Mouse (Mus musculus): ENCODE measurements around the gene Anxa4.

Gene Anxa4

DNA sequence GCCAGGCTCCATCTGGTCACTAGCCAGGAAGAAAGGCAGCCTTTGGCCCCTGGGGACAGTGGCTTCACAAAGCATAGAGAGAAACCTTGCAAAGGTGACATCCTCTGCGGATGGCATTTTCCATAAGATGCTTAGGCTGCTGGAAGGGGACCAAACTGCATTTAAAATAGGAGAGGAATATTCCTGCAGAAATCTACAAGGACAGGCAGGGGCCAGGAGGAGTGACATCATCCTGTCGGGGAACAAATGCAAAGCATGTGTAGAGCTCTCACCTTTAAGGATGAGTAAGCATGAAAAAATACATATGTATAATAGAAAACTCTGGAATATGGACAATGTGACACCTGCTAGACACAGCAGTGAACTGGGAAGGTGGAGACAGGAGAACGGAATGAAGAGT lies 7.1 kb upstream of the Anxa4 start:
- DNase-seq: no peak

DNA sequence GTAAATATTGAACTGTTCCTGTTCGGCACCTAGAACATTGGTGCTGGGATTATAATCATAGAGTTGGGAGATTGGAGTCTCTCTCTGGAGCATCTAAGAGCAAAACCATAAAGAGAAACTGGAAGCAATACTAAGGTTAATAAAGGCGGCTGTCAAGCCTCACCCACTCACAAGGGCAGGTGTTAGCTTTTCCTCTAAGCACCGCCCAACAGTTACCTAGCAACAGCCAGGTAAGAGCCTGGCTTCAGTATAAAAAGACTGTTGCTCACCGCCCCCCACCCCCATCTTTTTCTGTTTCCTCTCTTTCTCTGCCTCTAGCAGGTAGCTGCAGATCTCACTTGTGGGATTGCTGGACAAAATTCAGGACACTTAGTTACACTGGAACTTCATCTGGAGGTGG lies 4.1 kb upstream of the Anxa4 start:
- DNase-seq: no peak

DNA sequence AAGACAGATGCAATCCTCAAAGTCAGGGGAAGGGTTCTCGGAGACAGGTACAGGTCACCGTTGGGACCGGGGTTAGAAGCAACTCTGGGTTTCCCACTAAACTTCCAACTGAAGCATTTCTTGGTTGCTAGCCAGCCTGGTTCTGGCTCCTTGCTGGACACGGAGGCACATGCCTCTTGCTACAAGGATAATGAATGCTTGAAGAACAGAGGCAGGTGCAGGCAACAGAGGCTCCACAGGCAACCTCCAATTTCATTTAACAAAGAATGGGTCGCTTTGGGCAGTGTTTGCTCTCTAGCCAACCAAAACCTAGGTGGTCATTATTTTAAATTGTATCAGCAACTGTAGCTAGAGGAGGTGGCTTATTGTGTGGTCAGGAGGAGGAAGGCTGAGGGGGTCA lies 573 bp upstream of the Anxa4 start:
- DNase-seq: no peak

DNA sequence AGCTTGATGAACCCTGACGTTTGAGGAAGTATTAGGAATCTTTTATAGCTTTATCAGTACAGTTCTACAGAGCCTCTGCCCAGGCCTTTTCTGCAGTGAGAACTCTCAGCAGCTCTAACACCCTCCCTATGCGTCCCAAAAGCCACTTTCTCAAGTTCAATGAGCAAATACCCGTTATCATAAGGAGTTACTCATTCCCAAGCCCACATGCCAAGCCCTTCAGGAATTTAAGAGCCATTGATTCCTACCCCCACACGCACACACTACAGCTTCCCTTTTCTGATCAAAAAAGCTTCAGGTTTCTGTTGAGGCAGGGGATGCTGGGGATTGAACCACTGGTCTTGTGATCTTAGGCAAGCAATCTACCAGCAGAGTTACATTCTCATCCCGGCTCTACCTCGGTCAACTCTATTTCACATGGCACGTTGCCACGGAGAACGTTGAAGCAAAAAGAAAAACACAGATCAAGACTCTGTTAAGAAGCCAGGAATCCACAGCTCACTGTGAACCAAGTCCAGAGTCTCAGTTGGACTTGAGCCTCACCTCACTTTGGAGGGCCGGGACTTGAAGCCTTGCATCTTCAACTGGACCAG lies 2.9 kb downstream of the Anxa4 start:
- DNase-seq: no peak

DNA sequence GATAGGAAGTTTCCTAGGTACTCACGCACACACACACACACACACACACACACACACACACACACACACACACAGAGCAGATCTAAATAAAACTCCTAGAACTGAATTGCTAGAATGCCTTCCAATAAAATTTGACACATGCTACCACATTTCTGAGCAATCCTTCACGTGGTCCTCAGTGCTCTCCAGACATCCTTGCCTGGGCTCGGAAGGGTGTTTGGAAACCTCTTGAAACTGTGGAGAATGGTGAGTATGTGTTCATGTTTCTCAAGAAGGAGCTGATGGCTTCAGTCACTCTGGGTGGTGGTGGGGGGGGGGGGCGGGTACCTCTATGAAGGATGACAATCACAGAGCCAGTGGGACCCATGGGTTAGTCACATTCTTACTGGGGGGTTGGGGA lies 5.1 kb downstream of the Anxa4 start:
- DNase-seq: no peak

DNA sequence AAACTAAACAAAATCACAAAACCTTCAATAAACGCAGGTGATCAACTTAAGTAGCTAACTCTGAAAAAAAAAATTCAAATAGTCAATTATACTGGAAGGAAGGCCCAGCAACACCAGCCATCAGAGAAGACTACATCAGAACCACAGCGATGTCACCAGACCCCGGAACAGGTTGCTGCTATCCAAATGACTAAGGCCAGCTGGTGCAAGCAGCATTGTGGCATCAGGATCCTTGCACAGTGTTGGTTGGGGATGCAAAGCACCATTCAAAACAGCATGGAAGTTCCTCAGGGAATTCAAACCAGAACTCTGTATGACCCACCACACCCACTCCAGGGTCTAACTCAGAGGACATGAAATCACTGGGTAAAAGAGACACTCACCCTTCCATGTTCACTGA lies 6.8 kb downstream of the Anxa4 start:
- DNase-seq: no peak

DNA sequence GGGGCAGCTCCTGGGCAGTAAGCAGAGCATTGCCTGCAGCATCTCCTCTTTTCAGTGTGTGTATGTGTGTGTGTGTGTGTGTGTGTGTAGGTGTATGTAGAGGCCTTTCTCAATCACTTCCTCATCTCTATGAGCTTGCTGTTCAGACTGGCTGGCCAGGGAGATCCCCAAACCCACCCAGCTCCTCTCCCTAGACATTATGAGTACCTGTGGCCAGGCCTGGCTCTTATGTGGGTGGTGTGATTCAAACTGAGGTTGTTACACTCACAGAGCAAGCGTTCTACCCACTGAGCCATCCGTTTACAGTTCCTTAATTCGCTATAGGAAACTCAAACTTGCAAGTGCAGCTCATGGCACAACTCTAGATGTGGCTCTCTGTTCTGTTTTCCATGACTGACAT lies 8.6 kb downstream of the Anxa4 start:
- DNase-seq: no peak

DNA sequence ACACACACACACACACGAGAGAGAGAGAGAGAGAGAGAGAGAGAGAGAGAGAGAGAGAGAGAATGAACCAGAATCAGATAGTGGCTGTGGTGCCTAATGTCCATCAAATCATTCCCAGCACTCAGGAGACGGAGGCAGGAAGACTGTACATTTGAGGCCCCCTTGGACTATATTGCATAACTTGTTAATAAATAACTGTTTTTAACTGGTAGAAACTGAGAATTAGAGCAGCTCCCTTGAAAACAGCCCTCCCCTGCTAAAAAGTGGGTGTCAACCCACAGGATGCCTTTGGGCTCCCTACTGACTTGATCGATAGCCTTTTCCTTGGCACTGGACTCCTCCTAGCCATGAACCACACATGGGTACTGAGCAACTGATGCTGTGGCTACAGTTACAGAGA lies 11.0 kb downstream of the Anxa4 start:
- DNase-seq: no peak

DNA sequence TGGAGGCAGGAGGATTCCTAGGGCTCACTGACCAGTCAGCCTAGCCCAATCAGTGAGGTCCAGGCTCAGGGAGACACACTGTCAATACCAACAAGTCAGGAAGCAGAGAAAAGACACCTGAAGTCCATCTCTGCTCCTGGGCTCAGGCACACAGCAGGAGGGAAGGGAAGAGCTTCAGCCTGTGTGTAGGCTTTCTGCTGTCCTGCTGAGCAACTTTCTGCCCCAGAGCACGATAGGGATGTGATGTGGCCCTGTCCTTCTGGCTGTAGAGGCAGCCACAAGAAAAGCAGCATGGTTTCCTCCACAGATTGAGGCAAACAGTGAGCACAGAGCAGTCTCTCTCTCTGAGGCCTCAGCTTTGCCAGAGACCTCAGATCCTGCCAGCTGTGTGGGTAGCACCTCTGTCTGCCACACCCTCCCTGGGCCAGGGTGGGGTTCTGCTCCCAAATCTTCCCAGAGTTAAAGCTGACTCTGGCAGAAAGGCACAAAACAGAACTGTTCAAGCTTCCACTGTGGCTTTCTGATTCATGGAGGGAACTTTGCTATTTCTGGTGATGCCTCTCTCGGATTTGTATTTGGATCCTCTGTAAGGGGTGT lies 11.9 kb downstream of the Anxa4 start:
- DNase-seq: no peak

DNA sequence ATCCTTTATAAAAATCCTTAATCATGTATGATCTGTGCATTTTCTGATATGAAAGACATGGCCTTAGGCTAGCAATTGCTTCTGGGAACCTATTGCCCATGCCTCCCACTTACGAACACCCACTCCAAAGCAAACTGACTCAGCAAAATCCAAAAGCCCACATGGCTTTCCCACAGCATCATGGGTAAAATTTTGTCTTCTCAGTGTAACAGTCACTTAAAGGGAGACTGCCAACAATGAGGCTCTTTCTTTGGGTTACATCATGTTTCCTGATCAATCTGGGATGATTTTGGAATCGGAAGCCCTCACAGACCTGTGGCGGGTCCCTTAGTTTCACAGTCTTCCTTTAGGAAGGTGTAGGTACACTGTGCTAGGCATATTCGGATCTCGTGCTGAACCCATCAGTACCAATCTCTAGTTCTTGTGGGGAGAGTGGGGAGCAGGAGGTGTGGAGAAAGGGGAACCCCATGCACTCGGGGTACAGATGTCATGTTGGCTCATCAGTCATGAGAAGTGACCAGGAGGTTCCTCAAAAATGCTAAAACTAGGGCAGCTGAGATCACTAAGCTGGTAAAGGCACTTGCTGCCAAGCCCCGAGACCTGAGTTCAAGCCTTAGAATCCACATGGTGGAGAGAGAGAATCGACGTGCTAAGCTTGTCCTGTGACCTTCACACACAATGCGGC lies 14.3 kb downstream of the Anxa4 start:
- DNase-seq: no peak

DNA sequence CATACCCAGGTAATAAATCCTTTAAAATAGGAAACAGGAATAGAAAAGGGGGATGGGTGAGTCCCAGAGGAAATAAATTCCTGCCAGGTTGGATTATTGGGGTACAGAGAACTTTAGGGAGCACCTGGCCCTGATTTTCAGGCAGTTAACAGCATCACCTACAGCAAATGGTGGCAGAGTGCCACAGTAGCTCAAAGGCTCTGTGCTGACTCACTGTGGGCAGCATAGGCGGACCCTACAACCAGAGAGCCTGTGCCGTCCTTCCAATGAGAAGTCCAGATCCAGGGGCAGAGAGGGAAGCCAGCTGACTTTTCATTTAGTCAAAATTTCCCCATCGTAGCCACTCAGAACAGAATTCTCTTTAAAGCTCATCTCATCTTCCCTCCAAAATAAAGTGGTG lies 16.2 kb downstream of the Anxa4 start:
- DNase-seq: no peak

DNA sequence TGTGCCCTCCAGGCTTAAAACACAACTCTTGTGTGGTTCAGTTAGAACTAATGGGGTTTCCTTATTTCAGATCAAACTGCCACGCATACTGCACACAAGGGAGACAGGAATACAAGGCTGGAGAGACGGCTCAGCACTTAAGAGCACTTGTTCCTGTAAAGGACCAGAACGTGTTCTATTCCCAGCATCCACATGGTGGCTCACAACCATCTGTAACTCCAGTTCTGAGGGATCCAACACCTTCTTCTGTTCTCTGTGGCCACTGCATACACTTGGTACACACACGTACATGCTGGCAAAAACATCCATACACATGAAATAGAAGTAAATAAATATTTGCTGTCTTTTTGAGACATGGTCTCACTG lies 16.7 kb downstream of the Anxa4 start:
- DNase-seq: no peak

DNA sequence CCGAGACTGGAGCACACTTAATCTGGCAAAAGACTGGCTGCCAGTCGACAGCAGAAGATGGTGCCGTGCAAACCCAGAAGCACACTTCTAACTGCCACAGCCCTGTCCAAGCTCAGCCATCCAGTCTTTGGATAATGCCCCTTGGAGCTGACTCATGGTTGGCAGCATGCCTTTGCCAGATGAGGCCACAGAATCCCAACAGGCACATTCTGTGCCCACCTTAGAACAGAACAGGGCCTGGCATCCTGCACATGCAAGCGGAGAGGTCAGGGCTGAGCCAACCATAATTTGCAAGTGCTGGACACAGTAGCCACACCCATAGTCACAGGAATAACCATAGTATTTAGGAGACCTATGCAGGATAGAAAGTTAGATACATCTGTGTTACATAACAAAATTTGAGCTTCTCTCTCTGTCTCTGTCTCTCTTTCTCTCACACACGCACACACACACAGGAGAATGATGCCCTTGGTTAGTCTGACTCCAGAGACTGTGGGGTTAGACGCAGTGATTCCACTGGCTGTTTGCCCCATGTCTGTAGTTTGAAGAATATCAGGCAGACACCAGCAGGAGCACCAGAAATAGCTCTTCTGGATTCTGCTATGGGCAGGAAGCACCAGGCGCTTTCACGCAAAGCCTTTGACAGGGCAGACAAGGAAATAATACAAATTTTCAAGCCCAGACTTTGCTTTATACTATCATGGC lies 17.2 kb downstream of the Anxa4 start:
- no peak for DNase-seq

DNA sequence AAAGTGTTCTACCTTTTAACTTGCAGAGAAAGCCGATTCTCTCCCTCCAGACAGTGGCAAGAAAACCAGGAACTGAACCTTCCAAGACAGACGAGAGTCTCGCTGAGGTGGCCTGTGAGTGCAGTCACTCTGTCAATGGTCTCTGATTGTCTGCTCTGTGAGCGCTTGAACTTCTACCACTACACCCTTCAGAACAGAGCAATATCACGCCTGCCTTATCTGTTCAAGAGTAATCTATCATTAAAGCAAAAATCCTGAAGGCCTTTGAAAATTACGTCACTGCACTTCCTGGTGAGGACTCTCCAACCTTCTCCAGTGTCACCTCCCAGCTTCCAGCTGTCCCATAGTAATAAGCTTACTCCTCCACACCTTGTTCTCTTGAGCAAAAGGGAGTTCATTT lies 18.4 kb downstream of the Anxa4 start:
- DNase-seq: no peak

DNA sequence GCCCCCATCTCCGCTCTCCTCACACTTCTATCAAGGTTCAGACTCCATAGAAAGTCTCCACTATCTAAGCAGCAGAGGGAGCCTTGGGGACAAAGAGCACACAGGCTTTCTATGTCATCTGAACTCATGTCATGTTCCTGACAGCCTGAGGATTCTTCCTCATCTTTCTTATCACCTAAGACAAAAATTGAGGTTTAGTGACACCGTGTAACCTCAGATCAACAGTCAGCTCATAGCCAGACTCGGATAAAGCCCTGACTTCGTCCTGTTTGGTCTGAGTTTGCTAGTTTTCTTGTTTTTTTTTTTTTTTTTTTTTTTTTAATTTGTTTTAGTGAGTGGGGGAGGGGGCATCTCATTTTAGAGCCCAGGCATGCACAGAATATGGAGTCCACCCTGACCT lies 19.6 kb downstream of the Anxa4 start:
- DNase-seq: no peak

DNA sequence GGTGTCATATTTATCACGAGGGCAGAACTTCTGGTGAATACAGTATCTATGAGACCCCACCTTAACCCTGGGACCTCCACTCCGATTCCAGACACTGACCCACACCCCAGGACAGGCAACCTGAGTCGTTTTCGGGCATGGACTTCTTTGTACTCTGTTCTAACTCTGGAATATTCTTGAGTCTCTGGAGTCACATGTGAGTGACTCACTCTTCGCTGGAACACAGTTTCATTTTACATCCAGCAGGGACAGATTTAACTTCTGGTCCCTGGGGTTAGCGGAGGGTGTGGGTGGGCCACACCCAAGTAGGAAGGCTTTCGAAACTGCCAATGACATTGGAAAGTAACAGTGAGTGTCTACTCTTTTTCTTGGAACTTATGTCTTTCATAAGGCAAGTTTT lies 20.8 kb downstream of the Anxa4 start:
- no peak for DNase-seq

DNA sequence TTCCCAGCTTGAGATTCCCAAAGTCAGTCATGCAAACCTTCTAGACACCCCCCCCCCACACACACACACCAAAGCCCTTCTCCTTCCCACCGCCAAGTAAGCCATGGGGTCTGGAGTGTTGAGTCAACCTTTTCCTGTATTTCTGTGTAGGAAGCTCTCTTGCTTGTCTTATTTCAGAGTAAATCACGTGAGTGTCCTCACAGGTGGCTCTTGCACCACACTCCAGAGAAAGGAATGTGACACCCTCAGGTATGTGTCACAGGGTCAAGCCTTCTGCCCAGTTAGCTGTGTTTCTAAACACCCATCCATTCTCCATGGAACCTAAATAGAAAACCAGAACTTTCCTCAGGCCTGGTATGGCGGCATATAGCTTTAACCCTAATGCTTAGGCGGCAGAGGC lies 24.4 kb downstream of the Anxa4 start:
- no peak for DNase-seq

DNA sequence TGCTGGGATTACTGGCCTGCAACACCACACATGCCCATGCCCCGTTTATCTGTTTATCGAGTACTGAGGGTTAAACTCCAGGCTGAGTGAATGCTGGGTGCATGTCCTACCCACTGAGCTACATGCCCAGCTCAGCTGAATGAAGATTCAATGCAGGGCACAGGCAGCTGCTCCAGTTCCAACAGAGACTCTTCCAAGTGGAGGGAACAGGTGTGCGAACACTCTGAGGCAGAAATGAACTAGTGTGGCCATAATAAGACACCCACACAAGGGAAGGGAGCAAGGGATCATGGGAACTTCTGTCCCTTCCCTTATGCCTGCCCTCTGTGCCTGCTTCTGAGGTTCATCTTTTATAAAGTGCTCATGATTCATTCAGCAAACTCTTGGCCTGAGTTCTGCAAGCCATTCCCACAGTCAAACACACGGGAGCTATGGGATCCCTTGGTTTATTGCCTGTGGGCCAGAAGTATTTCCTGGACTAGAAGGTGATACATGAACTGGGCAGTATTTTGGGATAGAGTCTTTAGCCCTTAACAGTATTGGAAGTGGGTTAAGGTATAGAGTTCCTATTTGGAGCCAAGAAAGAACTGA lies 25.1 kb downstream of the Anxa4 start:
- no peak for DNase-seq

DNA sequence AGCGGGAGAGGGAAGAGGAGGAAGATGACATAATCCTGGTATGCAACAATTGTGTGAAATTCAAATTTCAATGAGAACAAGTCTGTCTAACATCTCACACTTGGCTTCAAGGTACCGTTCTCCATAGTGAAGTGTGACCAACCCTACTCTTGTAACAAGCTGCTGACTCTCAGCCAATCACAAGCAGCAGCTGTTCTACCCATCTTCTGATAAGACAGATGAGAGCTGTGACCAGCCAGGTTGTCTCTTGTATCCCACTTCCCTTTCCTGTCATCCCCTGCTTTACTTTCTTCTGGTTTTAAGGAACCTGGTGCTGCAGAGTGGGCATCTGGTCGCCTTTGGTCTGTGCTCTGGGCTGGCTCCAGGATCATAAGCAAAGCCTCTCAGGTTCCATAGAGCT lies 25.9 kb downstream of the Anxa4 start:
- no peak for DNase-seq

DNA sequence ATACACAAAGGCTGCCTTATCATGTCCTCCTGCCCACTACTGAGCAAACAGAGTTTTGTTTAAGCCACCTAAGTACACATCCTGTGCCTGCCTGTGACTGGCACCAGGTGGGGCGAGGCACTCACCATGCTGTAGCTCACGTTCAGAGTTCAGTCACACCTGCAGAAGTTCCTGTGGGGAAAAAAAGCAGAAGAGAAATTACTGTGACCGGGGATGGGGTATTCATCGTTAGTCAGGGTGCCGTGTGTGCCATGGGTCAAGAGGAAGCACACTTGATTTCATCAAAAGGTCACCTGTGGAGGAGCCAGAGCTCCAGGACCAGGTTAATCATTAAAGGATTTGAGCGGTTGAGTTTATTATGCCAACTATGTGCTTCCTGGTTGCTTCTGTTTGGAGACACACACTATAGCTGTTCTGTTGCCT lies 27.7 kb downstream of the Anxa4 start:
- DNase-seq: peak; percentile 40

DNA sequence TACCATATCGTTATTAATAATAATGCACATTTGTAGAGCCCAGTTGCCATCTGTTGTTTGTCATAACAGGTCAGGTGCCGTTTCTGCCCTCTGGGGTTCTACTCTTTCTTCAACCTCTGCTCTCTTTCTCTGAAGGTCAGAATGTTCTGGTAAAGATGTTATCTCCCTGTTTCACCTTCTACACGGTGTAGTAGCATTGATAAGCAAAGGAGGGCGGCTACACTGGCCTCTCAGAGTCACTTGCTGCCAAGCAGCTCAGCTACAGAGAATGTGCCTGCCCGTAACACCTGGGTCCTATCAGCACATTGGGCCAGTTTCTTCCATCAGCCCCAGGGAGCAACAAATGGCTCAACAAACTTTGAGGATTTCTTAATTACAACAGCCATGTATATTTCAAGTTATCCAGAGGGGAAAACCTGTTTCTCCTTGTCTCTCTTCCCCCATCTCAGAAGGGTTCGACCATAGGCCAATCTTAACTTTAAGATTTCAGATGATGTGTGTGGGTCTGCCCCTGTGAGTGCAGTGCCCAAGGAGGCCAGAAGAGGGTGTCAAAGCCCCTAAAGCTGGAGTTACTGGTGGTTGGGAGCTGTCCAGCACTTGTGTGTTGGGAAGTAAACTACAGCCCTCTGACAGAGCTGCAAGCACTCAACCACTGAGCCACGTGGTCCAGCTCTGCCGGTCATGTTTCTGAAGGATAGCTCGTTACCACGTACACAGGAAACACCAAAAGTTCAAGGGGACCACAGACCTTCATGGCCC lies 39.1 kb downstream of the Anxa4 start:
- DNase-seq: peak; percentile 39

DNA sequence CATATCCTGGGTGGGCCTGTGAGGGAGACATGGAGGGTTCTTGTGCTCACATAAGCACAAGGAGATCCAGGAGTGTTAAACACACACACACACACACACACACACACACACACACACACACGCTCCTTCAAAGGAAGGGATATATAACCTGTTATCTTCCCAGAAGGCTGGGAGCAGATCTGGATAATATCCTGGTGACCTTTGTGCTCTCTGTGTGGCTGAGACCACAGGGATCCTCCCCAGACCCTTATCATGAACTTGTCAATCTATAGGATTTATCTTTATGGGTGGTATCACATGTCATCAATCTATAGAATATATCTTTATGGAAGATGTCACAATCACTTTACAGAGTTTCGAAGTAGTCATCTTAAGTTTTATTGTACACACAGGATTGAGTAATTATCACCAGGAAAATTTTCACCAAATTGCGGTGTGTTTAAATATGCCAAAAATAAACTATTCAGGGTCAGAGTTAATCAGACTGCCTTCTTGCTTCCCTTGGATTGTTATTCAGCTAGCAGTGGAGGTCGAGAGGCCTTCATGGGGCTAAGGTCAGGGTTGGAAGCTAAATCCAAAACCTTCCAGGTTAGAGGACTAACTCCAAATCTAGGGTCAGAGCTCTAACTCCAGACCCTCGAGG lies 40.4 kb downstream of the Anxa4 start:
- no peak for DNase-seq

DNA sequence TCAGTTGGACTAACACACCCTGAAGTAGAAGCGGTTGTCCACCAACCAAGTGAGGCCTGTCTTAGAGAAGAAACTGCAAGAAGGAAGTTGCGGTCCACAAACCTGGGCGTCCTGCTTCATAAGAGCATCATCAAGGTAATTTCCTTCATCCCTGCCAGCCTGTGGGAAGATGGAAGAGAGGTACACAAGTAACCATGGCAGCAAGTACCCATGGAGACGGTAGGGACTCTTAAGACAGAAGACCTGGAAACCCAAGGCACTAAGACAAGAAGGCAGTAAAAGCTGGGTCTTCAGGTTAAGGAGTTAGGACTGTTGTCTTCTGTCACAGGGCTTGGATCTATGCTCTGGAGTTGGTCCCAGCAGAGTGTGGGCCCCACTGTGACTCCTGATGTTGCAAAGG lies 42.4 kb downstream of the Anxa4 start:
- DNase-seq: no peak
